Mouse (Mus musculus) left cerebral cortex, postnatal 10 days (tissue): ENCODE measurements at regions not wholly inside any gene's neighbourhood (a gene's known extent, or its start where the extent isn't known, plus 50 kb on each side); places are given as distances from the start of the nearest gene placed in this dataset.

ENCODE experiments used
- DNase-seq, 2 experiments: peaks; one replicate each; pipeline ENCODE4 v3.0.0; 2021 to 2022; ENCODE audit warnings: low spot score in 2 of 2, mixed read lengths in 1 of 2; ENCODE audit errors: extremely low spot score in 1 of 2
- intact Hi-C: fragments of 180-260 bp; cut with DNase I; formaldehyde crosslinking; loops from one replicate; pipeline ENCODE4 v1.15.1; 2025

- no peak for DNase-seq
- intact Hi-C loops = no loop called here
These were observed 223.7 kb downstream of the Ttc32 start for GRCm38 (mm10) chr12:9253306-9254074.

GRCm38 (mm10) chr12:9254301-9254860 is 224.6 kb downstream of the Ttc32 start:
- DNase-seq = no peak
- intact Hi-C loops = no loop called here

GRCm38 (mm10) chr12:9255661-9256486 is 226.1 kb downstream of the Ttc32 start:
- no peak for DNase-seq
- intact Hi-C loops = no loop called here

- intact Hi-C loops = no loop called here
- no peak for DNase-seq
These were observed 226.7 kb downstream of the Ttc32 start for GRCm38 (mm10) chr12:9256487-9256820.

- intact Hi-C loops = no loop called here
- DNase-seq = no peak
These were observed 228.4 kb downstream of the Ttc32 start for GRCm38 (mm10) chr12:9258221-9258620.

GRCm38 (mm10) chr12:9261662-9262061 is 231.9 kb downstream of the Ttc32 start:
- intact Hi-C loops = no loop called here
- DNase-seq = no peak

- no peak for DNase-seq
- intact Hi-C loops = no loop called here
These were observed 236.4 kb downstream of the Ttc32 start for GRCm38 (mm10) chr12:9266221-9266620.

- intact Hi-C loops = no loop called here
- DNase-seq = no peak
These were observed 241.7 kb downstream of the Ttc32 start for GRCm38 (mm10) chr12:9271484-9271883.

GRCm38 (mm10) chr12:9274181-9274580 is 244.4 kb downstream of the Ttc32 start:
- intact Hi-C loops = no loop called here
- DNase-seq = no peak

GRCm38 (mm10) chr12:9275697-9276096 is 245.9 kb downstream of the Ttc32 start:
- intact Hi-C loops = no loop called here

GRCm38 (mm10) chr12:9278735-9279134 is 248.9 kb downstream of the Ttc32 start:
- intact Hi-C loops = no loop called here
- DNase-seq = no peak

More at GRCm38 (mm10) chr12:9275697-9276096, 245.9 kb downstream of the Ttc32 start:
- no peak for DNase-seq

- DNase-seq = no peak
- intact Hi-C loops = no loop called here
These were observed 250.3 kb downstream of the Ttc32 start for GRCm38 (mm10) chr12:9279893-9280605.

- intact Hi-C loops = no loop called here
- DNase-seq = no peak
These were observed 257.5 kb downstream of the Ttc32 start for GRCm38 (mm10) chr12:9287271-9287670.

GRCm38 (mm10) chr12:9292656-9293055 is 262.9 kb downstream of the Ttc32 start:
- no peak for DNase-seq
- intact Hi-C loops = no loop called here

GRCm38 (mm10) chr12:9295211-9295610 is 265.4 kb downstream of the Ttc32 start:
- intact Hi-C loops = no loop called here
- DNase-seq = no peak

- no peak for DNase-seq
- intact Hi-C loops = no loop called here
These were observed 269.3 kb downstream of the Ttc32 start for GRCm38 (mm10) chr12:9298848-9299655.

- no peak for DNase-seq
- intact Hi-C loops = no loop called here
These were observed 265.8 kb upstream of the Osr1 start for GRCm38 (mm10) chr12:9304146-9304545.

- no peak for DNase-seq
These were observed 231.8 kb upstream of the Osr1 start for GRCm38 (mm10) chr12:9337891-9338672.

More at GRCm38 (mm10) chr12:9337891-9338672, 231.8 kb upstream of the Osr1 start:
- intact Hi-C loops = no loop called here
